Mouse (Mus musculus) C2C12 (cell line): Measurements from ENCODE around the gene Ifna14.

Source experiments
- CEBPB ChIP-seq: IDR thresholded peaks from one replicate; pipeline ENCODE4 v1.6.1; 2011; ENCODE audit warnings: low read depth, mild to moderate bottlenecking, control low read depth, moderate library complexity
- CTCF ChIP-seq: IDR thresholded peaks from one replicate; pipeline ENCODE4 v1.5.1; 2011; ENCODE audit not compliant: control insufficient read depth, insufficient read depth, insufficient read length
- FOSL1 ChIP-seq: IDR thresholded peaks from one replicate; pipeline ENCODE4 v1.8.0; 2011; ENCODE audit warnings: mild to moderate bottlenecking, low read length; ENCODE audit not compliant: poor library complexity, insufficient read depth, severe bottlenecking
- MAX ChIP-seq: IDR thresholded peaks from one replicate; pipeline ENCODE4 v1.6.1; 2011; ENCODE audit warnings: mild to moderate bottlenecking, control low read depth
- MYOD1 ChIP-seq: IDR thresholded peaks from one replicate; pipeline ENCODE4 v1.6.1; 2011; ENCODE audit warnings: low read depth; ENCODE audit not compliant: control insufficient read depth, insufficient read length
- MYOG ChIP-seq: IDR thresholded peaks from one replicate; pipeline ENCODE4 v1.6.1; 2011; ENCODE audit not compliant: control insufficient read depth, insufficient read length; ENCODE audit errors: extremely low read depth
- USF1 ChIP-seq: IDR thresholded peaks from one replicate; pipeline ENCODE4 v1.6.1; 2011; ENCODE audit warnings: low read depth, mild to moderate bottlenecking, control low read depth, moderate library complexity

DNA sequence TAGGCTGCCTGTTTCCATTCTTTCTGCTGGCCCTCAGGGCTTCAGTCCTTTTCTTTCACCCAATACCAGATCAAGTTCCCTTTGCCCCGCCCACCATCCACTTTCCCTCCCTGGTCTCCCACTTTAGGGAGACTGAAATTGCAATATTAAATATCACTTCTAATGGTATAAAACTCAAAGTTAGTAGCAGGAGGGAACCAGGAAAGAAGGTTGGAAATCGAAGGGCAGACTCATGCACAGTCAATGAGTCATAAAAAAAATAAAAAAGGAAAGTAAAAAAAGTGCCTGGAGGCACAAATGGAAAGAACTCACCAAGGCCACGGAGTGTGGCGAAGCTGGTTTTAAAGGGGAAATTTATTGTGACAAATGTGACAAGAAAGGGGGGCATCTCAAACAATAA is 41.3 kb downstream of the Ifna14 start:
- TF ChIP-seq USF1 (no peak), CTCF (no peak), FOSL1 (no peak), MAX (no peak), MYOG (no peak), CEBPB (no peak), MYOD1 (no peak)
